Mouse (Mus musculus): ENCODE data around the gene Ceacam1.

Gene Ceacam1

DNA sequence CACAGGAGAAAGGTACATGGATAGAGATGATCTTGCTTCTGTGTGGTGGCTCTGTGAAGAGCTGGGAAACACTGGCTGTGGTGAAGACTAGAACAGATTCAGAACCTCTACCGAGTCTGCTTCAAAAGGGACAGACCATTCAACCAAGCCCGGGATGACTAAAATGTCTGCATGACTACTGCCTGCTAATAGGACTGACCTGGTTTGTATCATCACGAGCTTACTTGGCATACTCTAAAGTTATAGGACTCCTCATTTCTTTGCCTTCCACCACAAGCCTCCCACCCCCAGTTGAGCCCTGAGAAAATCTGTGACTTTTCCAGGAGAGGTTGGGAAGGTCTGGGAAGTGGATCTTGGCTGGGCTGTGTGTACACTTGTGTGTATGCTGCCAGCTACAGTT, 65.5 kb downstream of the Ceacam1 start:
- no peak for DNase-seq (ENCODE audit: extremely low spot score, low read depth, low spot score)

Data from hindlimb bud, embryonic 11.5 days (tissue).